Mouse (Mus musculus) gastrocnemius, adult 8-10 months (tissue): Measurements from ENCODE around the gene Gbx2. TPM values are rescaled to one million over a fixed set of nuclear protein-coding genes. Genes with fewer than 3 reads are reported as not detected.

Experiments
- DNase-seq, 2 experiments: peaks; one replicate each; pipeline ENCODE4 v3.0.0; 2022; ENCODE audit warnings: low spot score in 2 of 2
- total RNA-seq, 4 experiments: library from RNA; stranded (reverse); gene quantifications; 2 replicates each; pipeline ENCODE4 v1.2.4; 2022

The Gbx2 gene
- total RNA-seq, 4 experiments from 2014 or later = 0.38 to 0.68 (median 0.54) TPM

GRCm38 (mm10) chr1:89935493-89936348 is 4.7 kb upstream of the Gbx2 start:
- DNase-seq = no peak

- DNase-seq = no peak
Observed at GRCm38 (mm10) chr1:89934316-89935260, 3.6 kb upstream of the Gbx2 start.

- no peak for DNase-seq
Observed at GRCm38 (mm10) chr1:89933786-89934185, 2.8 kb upstream of the Gbx2 start.

GRCm38 (mm10) chr1:89933028-89933427 is 2.0 kb upstream of the Gbx2 start:
- no peak for DNase-seq

GRCm38 (mm10) chr1:89932616-89933015 is 1.6 kb upstream of the Gbx2 start:
- DNase-seq = no peak

GRCm38 (mm10) chr1:89932021-89932423 is 1.0 kb upstream of the Gbx2 start:
- no peak for DNase-seq

- no peak for DNase-seq
Observed at GRCm38 (mm10) chr1:89930551-89930950, 428 bp downstream of the Gbx2 start.

- DNase-seq = no peak
Observed at GRCm38 (mm10) chr1:89929721-89930505, 1.1 kb downstream of the Gbx2 start.

- DNase-seq = no peak
Observed at GRCm38 (mm10) chr1:89929181-89929580, 1.8 kb downstream of the Gbx2 start.

- no peak for DNase-seq
Observed at GRCm38 (mm10) chr1:89928676-89929075, 2.3 kb downstream of the Gbx2 start.

GRCm38 (mm10) chr1:89927061-89927661 is 3.8 kb downstream of the Gbx2 start:
- no peak for DNase-seq

- DNase-seq = no peak
Observed at GRCm38 (mm10) chr1:89926583-89927060, 4.4 kb downstream of the Gbx2 start.

- no peak for DNase-seq
Observed at GRCm38 (mm10) chr1:89925501-89926190, 5.3 kb downstream of the Gbx2 start.

- DNase-seq = no peak
Observed at GRCm38 (mm10) chr1:89923642-89924020, 7.3 kb downstream of the Gbx2 start.

- no peak for DNase-seq
Observed at GRCm38 (mm10) chr1:89922883-89923641, 7.9 kb downstream of the Gbx2 start.

- DNase-seq = no peak
Observed at GRCm38 (mm10) chr1:89922282-89922681, 8.7 kb downstream of the Gbx2 start.

- no peak for DNase-seq
Observed at GRCm38 (mm10) chr1:89921806-89922205, 9.2 kb downstream of the Gbx2 start.

GRCm38 (mm10) chr1:89919206-89919605 is 11.8 kb downstream of the Gbx2 start:
- no peak for DNase-seq

GRCm38 (mm10) chr1:89918111-89918510 is 12.9 kb downstream of the Gbx2 start:
- DNase-seq = no peak
